Mouse (Mus musculus): ENCODE measurements around the gene Frrs1.
A peak's percentile ranks its signal among the peaks of the same experiment; 100 is the strongest.

Gene Frrs1

GRCm38 (mm10) chr3:116846084-116846483 lies 13.2 kb upstream of the Frrs1 start:
- no peak for DNase-seq (ENCODE audit: low read depth in 2 of 2, low spot score in 2 of 2)

GRCm38 (mm10) chr3:116848099-116848498 lies 11.2 kb upstream of the Frrs1 start:
- no peak for DNase-seq (ENCODE audit: low read depth in 2 of 2, low spot score in 2 of 2)

DNA sequence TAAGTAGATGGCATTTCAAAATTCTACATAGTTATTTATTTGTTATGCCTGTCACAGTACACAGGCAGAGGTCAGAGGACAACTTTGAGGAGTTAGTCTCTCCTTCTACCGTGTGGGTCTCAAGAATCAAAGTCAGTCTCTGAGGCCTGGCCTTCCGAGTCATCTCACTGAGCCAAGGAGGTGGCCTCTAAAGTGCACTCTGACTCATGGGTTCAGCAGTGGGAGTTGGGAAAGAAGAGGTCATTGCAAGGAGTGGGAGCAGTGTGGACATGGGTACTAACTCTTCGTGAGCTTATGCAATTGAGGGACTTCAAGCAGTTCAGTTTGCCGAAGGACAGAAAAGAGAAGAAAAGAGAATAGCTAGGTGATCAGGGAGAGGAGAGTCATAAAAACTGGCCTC lies 10.3 kb upstream of the Frrs1 start:
- no peak for DNase-seq (ENCODE audit: low read depth in 2 of 2, low spot score in 2 of 2)

- DNase-seq (ENCODE audit: low read depth in 2 of 2, low spot score in 2 of 2), result no peak
These were observed 8.9 kb upstream of the Frrs1 start for GRCm38 (mm10) chr3:116850376-116850775.

DNA sequence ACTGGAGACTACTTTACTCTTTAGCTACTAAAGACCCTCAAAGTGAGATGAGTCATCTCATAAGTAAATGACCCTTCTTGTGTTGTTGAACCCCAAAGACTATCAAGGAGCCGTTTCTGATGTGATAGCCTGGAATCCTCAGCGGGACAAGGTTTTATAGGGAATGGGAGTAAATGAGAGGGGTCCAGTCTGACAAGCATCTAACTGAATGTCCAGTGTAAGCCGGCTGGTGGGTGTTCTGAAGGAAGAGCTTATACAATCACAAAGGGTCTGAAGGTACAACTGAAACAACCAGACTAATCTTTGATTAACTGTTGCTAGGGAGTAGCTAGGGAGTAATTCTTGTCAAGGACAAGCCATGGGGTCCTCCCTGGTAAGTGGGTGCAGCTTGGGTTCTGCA lies 6.8 kb upstream of the Frrs1 start:
- DNase-seq (ENCODE audit: low read depth in 2 of 2, low spot score in 2 of 2), result no peak

- DNase-seq (ENCODE audit: low read depth in 2 of 2, low spot score in 2 of 2), result no peak
These were observed 1.7 kb upstream of the Frrs1 start for GRCm38 (mm10) chr3:116857611-116858010.

- no peak for DNase-seq (ENCODE audit: low read depth in 2 of 2, low spot score in 2 of 2)
These were observed 488 bp downstream of the Frrs1 start for GRCm38 (mm10) chr3:116859752-116860151.

DNA sequence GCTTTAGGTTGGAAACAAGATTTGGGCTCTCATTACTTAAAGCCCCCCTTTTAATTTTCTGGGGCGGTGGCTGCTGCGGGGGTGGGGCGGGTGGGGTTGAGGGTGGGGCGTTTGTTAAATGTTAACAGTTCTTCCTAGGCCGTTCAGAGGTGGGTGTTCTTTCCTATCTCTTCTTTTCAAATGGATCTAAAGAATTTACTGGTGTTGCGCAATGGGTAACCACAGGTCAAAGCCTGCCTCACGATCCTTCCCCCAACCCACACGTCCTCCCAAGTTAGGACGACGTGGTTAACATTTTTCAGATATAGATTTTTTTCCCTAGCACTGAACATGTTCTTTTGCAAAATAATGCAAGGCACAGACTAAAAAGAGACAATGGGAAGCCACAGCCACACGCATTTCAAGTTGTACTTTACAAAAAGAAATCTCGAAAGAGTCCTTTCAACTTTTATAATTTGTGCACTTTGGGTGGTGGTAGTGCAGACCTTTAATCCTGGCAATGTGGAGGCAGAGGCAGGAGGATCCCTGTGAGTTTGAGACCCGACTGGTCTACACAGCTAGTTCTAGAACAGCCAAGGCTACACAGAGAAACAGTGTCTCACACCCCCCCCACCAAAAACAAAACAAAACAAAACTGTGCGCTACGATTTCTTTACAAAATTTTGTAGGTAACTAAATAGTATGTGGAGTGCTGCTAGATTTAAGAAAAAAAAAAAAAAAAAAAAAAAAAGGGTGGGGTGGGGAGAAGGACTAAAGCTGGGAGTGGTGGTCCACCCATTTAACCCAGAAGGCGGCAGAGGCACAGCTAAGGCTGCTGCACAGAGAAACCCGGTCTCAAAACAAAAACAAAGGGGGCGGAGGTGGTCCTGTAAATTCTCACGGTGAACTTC lies 1.3 kb downstream of the Frrs1 start:
- no peak for DNase-seq (ENCODE audit: low read depth in 2 of 2, low spot score in 2 of 2)

DNA sequence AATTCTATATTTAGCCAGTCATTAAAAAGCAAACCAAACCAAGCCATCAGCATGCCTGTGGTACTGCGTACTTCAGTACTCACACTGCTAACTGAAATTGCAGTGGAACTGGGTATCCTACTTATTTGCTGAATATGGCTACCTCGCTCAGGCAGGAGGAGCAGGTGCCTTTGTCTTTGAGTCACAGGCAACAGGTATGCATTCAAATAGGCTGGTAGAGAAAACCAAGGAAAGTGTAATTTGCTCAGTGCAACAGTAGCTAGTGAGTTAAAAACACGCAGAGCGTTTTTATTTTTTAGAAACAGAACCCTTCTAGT lies 1.9 kb downstream of the Frrs1 start:
- DNase-seq (ENCODE audit: low read depth in 2 of 2, low spot score in 2 of 2), result no peak

GRCm38 (mm10) chr3:116861540-116862067 lies 2.3 kb downstream of the Frrs1 start:
- peak; percentile 50 to 59 for DNase-seq (ENCODE audit: low read depth in 2 of 2, low spot score in 2 of 2)

DNA sequence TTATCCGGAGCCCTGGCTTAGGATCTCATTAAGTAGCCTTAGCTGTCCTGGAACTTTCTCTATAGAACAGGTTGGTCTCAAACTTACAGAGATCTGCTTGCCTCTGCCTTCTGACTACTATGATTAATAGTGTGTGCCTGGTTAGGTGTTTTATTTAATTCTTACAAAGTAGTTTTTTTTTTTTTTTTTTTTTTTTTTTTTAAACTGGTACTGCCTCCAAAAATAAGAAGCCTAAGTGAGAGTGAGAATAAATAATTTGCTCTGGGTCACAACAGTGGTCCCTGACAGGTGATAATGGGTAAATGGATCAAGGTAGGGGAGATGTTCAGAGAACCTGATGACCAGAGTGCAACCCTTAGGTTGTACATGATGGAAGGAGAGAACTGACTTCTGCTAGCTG lies 3.4 kb downstream of the Frrs1 start:
- no peak for DNase-seq (ENCODE audit: low read depth in 2 of 2, low spot score in 2 of 2)

DNA sequence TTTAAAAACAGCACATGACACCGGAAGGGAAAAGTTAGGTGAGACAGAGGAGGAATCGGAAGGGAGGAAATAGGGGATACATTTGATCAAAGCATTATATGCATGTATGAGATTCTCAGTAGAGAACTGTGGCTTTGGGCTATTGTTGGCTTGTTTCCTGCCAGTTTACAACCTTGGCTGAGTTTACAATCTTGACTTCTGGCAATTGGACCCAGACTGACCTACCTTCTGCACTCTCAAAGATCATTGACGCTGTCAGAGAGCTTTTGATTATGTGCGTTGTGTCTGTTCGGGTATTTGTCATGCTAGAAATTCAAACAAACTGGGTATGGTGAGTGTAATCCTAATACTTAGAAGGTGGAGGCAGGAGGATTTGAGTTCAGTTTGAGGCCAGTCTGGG lies 5.2 kb downstream of the Frrs1 start:
- no peak for DNase-seq (ENCODE audit: low read depth in 2 of 2, low spot score in 2 of 2)

GRCm38 (mm10) chr3:116865199-116865636 lies 6.0 kb downstream of the Frrs1 start:
- DNase-seq (ENCODE audit: low read depth in 2 of 2, low spot score in 2 of 2), result no peak

DNA sequence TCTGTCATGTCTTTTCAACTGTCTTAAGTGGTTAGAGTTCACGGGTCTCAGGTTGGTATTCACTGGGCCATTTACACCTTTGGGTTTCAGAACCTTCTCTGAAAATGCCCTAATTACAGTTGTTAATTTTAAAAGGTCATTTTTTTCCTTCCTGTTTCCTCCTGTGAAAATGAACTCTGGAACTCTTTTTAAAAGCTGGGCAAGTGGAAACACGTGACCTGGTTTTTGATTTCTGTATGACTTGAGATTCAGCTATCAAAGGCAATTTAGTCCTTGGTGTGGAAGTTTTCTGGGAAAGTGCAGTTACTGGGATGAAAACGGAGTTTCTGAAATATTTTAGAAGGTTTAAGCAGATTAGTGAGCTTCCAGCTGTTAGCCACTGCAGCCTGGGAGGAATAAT lies 11.1 kb downstream of the Frrs1 start:
- no peak for DNase-seq (ENCODE audit: low read depth in 2 of 2, low spot score in 2 of 2)

DNA sequence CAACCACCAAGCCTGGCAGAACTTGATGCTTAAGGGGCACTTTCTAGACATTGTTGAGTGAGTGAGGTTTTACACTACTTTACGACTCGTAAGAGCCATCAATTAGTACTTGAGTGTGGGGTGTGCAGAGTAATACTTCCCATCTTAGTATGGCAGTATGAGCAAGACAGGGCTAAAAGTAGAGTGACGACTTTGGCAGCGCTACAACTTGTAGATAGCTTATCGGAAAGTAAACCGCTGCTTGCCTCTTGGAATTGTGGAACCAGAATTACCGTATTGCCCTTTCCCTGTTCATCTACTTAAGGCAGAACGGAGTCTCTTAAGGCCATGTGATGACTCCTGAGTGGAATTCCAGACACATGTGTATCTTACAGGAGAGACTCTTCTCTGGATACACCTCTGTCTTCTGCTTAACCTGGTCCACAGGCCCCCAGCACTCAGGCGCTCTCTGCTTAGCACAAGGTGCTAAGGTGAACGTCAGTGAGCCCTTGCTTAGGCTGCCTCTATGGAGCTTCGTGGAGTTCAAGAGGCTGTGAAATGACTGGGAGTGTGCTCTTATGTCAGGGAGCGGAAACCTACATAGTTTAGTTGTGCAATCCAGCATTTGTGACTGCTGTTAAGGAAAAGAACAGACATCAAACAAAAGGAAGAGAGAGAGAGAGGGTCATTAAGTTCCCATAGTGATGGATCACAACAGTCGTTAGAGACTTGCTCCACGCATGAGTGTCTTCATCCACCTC lies 23.1 kb downstream of the Frrs1 start:
- DNase-seq (ENCODE audit: low read depth in 2 of 2, low spot score in 2 of 2), result no peak

GRCm38 (mm10) chr3:116884941-116885340 lies 25.7 kb downstream of the Frrs1 start:
- no peak for DNase-seq (ENCODE audit: low read depth in 2 of 2, low spot score in 2 of 2)

DNA sequence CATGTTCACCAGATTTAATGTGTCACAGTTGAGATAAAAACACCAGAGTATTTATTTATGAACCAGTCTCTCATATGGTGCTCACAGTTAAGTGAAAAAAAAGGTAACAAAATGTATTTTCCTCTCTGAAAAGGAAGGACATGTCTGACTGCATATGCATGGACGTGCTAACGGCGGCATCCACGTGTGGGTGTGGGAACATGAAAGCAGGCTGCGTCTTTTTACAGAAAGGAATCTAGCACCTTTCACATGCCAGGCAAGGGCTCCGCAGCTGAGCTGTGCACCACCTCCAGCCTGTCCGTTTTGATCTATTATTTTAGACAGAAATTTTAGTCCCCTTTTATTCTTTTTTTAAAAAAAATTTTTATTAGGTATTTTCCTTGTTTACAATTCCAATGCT lies 30.1 kb downstream of the Frrs1 start:
- no peak for DNase-seq (ENCODE audit: low read depth in 2 of 2, low spot score in 2 of 2)

DNA sequence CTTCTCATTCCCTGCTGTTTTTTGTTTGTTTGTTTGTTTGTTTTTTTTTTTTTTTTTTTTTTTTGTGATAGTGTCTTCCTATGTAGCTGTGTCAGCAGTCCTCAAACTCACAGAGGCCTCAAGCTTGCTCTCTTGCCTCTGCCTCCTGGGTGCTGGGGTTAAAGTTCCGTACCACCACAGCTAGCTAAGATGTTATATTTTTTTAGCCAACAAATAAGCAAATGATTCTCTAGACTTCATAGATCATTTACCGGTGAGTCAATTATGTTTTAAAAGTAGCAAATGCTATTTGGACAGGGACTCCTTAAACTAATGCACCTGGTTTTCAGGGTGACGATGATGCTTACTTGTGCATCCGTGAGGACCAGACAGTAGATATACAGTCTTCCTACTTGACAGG lies 31.3 kb downstream of the Frrs1 start:
- DNase-seq (ENCODE audit: low read depth in 2 of 2, low spot score in 2 of 2), result no peak

- no peak for DNase-seq (ENCODE audit: low read depth in 2 of 2, low spot score in 2 of 2)
These were observed 32.4 kb downstream of the Frrs1 start for GRCm38 (mm10) chr3:116891436-116892205.

DNA sequence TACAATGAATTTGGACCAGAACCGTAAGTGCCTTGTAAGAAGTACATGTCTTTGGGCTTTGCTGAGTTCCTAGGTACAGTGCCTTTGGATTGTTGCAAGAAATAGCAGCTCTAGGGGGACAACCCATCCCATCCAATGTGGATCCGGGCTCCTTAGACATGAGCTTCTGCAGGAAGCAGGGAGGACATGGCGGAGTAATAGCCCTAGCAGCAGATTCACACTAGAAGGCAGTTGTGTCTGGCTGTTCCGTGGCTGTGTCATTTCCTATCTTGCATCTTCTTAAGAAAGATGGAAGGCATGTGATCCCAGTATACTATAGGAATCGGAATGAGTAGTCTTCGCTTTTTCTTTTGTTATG lies 32.9 kb downstream of the Frrs1 start:
- no peak for DNase-seq (ENCODE audit: low read depth in 2 of 2, low spot score in 2 of 2)

- no peak for DNase-seq (ENCODE audit: low read depth in 2 of 2, low spot score in 2 of 2)
These were observed 33.6 kb downstream of the Frrs1 start for GRCm38 (mm10) chr3:116892872-116893271.

DNA sequence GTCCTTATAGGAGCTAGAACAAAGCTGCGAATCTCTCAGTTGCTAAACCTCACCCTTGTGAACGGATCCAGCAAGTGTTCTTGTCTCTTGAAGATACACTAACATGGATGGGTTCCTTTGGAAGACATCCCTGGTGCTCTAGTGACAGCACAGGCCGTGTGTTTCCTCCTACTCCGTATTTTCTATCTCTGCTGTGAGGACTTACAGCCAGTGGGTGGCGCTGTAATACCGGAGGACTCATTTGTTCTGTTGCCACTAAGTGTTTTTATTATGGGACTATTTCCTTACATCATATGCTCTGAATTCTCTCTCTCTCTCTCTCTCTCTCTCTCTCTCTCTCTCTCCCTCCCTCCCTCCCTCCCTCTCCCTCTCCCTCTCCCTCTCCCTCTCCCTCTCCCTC lies 44.9 kb downstream of the Frrs1 start:
- DNase-seq (ENCODE audit: low read depth in 2 of 2, low spot score in 2 of 2), result no peak
